Mouse (Mus musculus) left cerebral cortex, adult 2 months (tissue): ENCODE results near the gene Plekho2. TPM values are rescaled to one million over a fixed set of nuclear protein-coding genes. Genes with fewer than 3 reads are reported as not detected.
A peak's percentile ranks its signal among the peaks of the same experiment; 100 is the strongest.

Experiments used
- DNase-seq, 2 experiments: peaks; one replicate each; pipeline ENCODE4 v3.0.0; 2021 to 2022; ENCODE audit warnings: low spot score in 2 of 2, mixed read lengths in 1 of 2; ENCODE audit errors: extremely low spot score in 1 of 2
- H3K27ac ChIP-seq: fragments of 200-600 bp; 2 replicates; pipeline ENCODE4 v1.8.1; 2022
- H3K4me3 ChIP-seq: fragments of 200-600 bp; 2 replicates; pipeline ENCODE4 v1.8.1; 2022
- CTCF ChIP-seq: fragments of 200-600 bp; IDR thresholded peaks from 2 replicates; pipeline ENCODE4 v1.8.1; 2022; ENCODE audit warnings: antibody characterized with exemption, mild to moderate bottlenecking, moderate library complexity
- intact Hi-C: fragments of 180-260 bp; cut with DNase I; formaldehyde crosslinking; loops from one replicate; pipeline ENCODE4 v1.15.1; 2025
- long read RNA-seq, 2 experiments: library from polyadenylated mRNA; stranded (forward); transcript quantifications; one replicate each; pipeline ENCODE4 v2.0.0; 2021; ENCODE audit warnings: borderline mapping rate in 2 of 2
- total RNA-seq, 2 experiments: library from RNA; stranded (reverse); gene quantifications; 2 replicates each; pipeline ENCODE4 v1.2.3; 2021

Plekho2 gene
- total RNA-seq = 10 to 100 TPM; 13.3 to 15.1 TPM
- long read RNA-seq, experiment 1, full-length matches to known transcripts = 12 of 14 reads
- long read RNA-seq, experiment 1, partial matches to known transcripts = 1 of 14 reads
- long read RNA-seq, experiment 1, other reads (novel, unspliced or antisense) = 1 of 14 reads
- long read RNA-seq, experiment 2, transcript Plekho2-201 (6 exons, 3,273 nt) = major isoform, 9 of 15 reads
- long read RNA-seq, experiment 2, partial matches to known transcripts = 0 of 15 reads
- long read RNA-seq, experiment 2, other reads (novel, unspliced or antisense) = 6 of 15 reads

- DNase-seq = peak; percentile 77 to 85
- Histone ChIP-seq H3K4me3 (peak within 1 kb of the TSS; percentile 66), H3K27ac (peak within 1 kb of the TSS; percentile 47)
- intact Hi-C loops = loop anchor here (1.0 to 5.0 kb wide), 2 partner anchors 56 to 118 kb away; partner anchors contain the start of gene Spg21
- no peak for TF ChIP-seq CTCF
These were observed at the start of gene Plekho2 for GRCm38 (mm10) chr9:65579781-65580371. TSS of gene Plekho2 (minus strand) at chr9:65580040.

GRCm38 (mm10) chr9:65629025-65629766, 49.4 kb upstream of the Plekho2 start, which contains the start of gene Rbpms2:
TSS of gene Rbpms2 (plus strand) at chr9:65629648.
- Histone ChIP-seq H3K4me3 (peak within 1 kb of the TSS; percentile 52), H3K27ac (no peak within 1 kb of the TSS; the same call in 1 of the 2 replicates)
- DNase-seq = no peak
- no peak for TF ChIP-seq CTCF
- intact Hi-C loops = no loop called here

DNA sequence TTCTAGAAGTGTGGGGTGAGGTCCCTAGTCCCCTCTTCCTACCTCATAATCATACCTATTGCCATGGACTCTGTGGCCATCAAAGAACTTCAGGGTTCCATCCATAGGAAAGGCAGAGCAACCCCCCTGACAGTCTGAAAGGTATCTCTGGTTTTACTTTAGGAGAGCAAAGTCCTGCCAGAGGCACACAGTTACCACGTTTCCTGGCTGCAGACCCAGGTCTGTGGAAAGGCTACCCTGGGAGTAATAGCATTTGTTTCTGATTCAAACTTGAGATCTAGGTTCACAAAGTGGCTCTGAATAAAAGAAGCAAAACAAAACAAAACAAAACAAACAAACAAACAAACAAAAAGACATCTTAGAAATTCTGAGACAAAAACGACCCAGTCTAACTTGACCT, 44.4 kb upstream of the Plekho2 start:
- H3K27ac ChIP-seq = no peak overlapping the region
- H3K4me3 ChIP-seq = no peak overlapping the region
- TF ChIP-seq CTCF = no peak
- intact Hi-C loops = no loop called here
- no peak for DNase-seq

- no peak overlapping the region for H3K4me3 ChIP-seq
- intact Hi-C loops = no loop called here
- H3K27ac ChIP-seq = no peak overlapping the region
- TF ChIP-seq CTCF = no peak
- no peak for DNase-seq
These were observed 43.0 kb upstream of the Plekho2 start for GRCm38 (mm10) chr9:65622826-65623225.

GRCm38 (mm10) chr9:65621666-65622065, 41.8 kb upstream of the Plekho2 start:
- Histone ChIP-seq H3K27ac (no peak overlapping the region), H3K4me3 (no peak overlapping the region)
- DNase-seq = no peak
- TF ChIP-seq CTCF = no peak
- intact Hi-C loops = no loop called here

DNA sequence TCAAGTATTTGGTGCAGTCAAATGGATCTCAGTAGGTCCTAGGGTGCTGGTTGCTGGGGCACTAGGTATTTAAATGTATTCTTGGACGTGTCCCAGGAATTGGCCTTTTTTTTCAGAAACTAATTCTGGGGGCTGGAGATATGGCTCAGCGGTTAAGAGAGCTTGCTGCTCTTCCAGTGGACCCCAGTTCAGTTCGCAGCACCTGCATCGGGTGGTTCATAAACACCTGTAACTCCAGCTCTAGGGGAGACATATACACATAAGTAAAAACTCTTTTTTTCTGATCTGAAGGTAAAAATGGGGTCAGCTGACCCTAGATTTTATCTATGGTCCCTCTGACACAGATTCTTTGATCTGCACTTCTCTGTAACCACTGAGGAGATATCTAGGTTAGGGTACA, 41.4 kb upstream of the Plekho2 start:
- intact Hi-C loops = no loop called here
- DNase-seq = no peak
- no peak for TF ChIP-seq CTCF
- no peak overlapping the region for H3K4me3 ChIP-seq
- H3K27ac ChIP-seq = no peak overlapping the region

DNA sequence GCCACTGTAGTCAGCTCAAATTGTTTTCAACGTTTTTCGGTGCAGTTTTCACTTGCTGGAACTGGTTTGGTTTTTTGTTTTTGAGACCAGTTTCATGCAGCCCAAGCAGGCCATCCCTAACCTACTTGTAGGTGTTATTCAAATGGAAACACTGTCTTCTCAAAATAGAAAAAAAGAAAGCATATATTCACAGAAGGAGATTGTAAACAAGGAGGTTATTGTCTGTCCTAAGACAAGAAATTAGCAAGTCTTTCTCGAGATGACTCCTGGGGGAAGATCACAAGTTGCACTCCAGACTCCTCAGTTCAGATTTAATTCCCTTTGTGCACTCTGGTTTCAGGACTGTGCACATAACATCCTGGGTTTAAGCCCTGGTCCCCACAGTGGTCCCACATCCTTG, 39.5 kb upstream of the Plekho2 start:
- no peak overlapping the region for H3K4me3 ChIP-seq
- H3K27ac ChIP-seq = no peak overlapping the region
- no peak for DNase-seq
- intact Hi-C loops = no loop called here
- TF ChIP-seq CTCF = no peak

GRCm38 (mm10) chr9:65613098-65613497, 33.3 kb upstream of the Plekho2 start:
- DNase-seq = no peak
- TF ChIP-seq CTCF = no peak
- H3K4me3 ChIP-seq = no peak overlapping the region
- intact Hi-C loops = no loop called here
- no peak overlapping the region for H3K27ac ChIP-seq

GRCm38 (mm10) chr9:65611969-65612486, 32.2 kb upstream of the Plekho2 start:
- Histone ChIP-seq H3K27ac (no peak overlapping the region), H3K4me3 (no peak overlapping the region)
- no peak for TF ChIP-seq CTCF
- DNase-seq = no peak
- intact Hi-C loops = no loop called here

DNA sequence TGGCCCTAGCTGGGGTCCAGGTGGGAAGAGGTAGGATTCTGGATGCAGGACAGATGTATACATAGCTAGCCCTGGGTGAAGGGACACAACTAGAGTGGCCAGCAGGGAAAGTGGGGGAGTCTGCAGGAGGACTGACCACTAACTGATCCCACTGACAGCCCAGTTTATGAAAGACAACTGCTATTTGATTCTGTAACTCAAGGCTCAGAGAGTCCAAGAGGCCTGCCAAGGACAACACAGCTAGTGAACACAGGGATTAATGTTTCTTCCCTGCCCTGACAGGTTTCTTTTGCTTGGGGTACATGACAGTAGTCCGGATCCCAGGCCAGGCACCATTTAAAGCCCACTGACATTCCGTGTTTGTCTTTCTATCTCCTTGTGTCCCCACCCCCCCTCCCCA, 27.3 kb upstream of the Plekho2 start:
- no peak overlapping the region for H3K27ac ChIP-seq
- DNase-seq = no peak
- TF ChIP-seq CTCF = no peak
- intact Hi-C loops = loop anchor here (5.0 to 10.0 kb wide), 2 partner anchors 245 to 398 kb away; no protein-coding TSS in a partner anchor
- no peak overlapping the region for H3K4me3 ChIP-seq

DNA sequence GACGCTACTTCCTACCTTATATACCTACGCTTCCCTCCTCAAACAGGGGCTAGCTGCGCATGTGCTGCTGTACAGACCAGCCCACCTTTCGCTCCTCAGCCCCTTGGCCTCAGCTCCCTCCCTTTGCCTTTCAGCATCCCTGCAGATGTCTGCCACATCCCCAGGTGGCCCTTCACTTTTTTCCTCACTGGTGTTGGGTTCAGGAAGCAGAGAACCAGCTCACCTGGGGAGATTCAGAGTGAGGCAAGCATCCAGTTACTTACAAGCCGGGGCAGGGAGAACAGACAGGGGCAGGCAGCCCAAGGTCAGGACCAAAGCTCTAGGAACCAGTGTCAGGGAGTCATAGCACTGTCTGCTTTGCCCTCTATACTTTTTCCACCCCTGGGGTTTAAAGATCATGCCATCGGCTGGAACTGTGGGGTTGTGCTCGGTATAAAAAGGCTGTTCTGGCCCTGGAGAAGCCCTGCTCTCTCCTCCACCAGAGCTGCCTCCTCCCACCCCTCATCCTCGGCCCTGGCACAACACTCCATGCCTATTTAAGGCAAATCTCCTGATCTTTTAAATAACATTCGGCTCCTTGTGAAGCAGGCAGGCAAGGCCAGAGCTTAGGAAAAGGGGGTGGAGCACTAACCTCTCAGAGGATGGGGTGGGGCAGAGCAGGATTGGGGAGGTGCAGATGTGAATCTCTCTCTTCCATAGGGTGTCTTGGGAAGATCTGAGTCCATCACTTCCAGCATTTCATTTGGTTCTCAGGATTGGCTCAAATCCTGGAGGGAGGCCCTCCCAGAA, 26.7 kb upstream of the Plekho2 start:
- H3K27ac ChIP-seq = no peak overlapping the region
- no peak for TF ChIP-seq CTCF
- intact Hi-C loops = loop anchor here (5.0 to 10.0 kb wide), 2 partner anchors 246 to 398 kb away; no protein-coding TSS in a partner anchor
- H3K4me3 ChIP-seq = no peak overlapping the region
- DNase-seq = no peak
